Comparison of ENCODE assay signal across 9 mouse cellular contexts in the genomic region with DNA sequence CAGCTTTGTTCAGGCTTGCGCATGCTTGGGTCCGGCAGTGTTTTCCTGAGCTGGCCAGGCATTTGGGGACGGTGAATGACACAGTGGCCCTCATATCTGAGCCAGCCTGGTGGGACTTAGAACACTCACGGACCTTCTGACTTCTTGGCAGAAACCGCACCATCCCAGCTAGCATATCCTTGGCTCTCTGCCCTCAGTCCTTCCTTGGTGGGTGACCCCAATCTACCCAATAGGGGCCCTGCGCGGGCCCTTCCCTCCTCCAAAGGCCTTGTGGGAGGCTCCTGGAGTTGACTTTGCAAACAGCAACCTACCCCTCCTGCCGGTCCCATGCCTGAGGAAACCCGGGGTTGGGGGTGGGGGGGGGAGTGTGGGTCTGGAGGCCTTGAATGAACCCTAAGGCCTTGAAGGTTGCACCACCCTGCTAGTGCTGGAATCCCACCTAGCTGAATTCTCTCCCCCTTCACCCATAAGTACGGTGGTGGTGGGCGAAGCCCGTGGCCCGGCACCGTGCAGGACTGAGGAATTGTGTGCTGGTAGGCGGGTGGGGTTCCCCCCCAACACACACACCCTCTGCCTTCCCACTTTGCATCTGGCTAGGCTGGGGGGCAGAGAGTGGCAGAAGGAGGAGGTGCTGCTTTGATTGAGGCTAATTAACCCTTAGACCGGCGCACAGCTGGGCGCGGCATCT. TPM values are rescaled to one million over a fixed set of nuclear protein-coding genes. Genes with fewer than 3 reads are reported as not detected.
A peak's percentile ranks its signal among the peaks of the same experiment; 100 is the strongest.
DNase-seq lines count a peak whose midpoint lies in the region; ATAC-seq lines count a peak whose summit lies in the region.
"Had no signal": no experiment of that assay in that cellular context is flagged by ENCODE, and none has a peak within 500 bp of the region (broad histone marks: within the 10 kb centered on the region; RNA-seq: fewer than 3 reads in every experiment).

No protein-coding gene starts in this region.

- H3K27me3 ChIP-seq in hindbrain, embryonic 14.5 days (ENCODE audit: control insufficient read depth, insufficient read depth, low read length), result no peaks in the 10 kb centered on the region
- no peaks in the 10 kb centered on the region for H3K27me3 ChIP-seq in midbrain, embryonic 14.5 days (ENCODE audit: control insufficient read depth, insufficient read depth, low read length)

- no peaks in the 10 kb centered on the region for H3K9me3 ChIP-seq in hindbrain, embryonic 14.5 days (ENCODE audit: control insufficient read depth, low read length)
- no peaks in the 10 kb centered on the region for H3K9me3 ChIP-seq in midbrain, embryonic 14.5 days (ENCODE audit: control insufficient read depth, low read length)

- peak overlapping the region; percentile 19; the same call in 1 of the 2 replicates for H3K4me2 ChIP-seq in hindbrain, embryonic 14.5 days (replicated peaks)
- H3K4me2 ChIP-seq in midbrain, embryonic 14.5 days (ENCODE audit: low read length), result peak overlapping the region; percentile 19; the same call in 1 of the 2 replicates

- H3K27ac ChIP-seq in hindbrain, embryonic 14.5 days, result no peak overlapping the region
- H3K27ac ChIP-seq in midbrain, embryonic 14.5 days (replicated peaks; ENCODE audit: low read depth, low read length), result no peak overlapping the region
- H3K27ac ChIP-seq: liver, embryonic 14.5 days had no signal

- ATAC-seq in hindbrain, embryonic 14.5 days (ENCODE audit: low FRiP score), result 0 out of 2 replicates have a peak, but pooled peaks have one; percentile 24
- ATAC-seq in midbrain, embryonic 14.5 days (ENCODE audit: low FRiP score, low TSS enrichment), result peak; percentile 55; the same call in 1 of the 2 replicates
- ATAC-seq in granulocyte monocyte progenitor cell, adult 5-6 weeks (replicated peaks; ENCODE audit: poor library complexity, severe bottlenecking), result no peak

- no peak overlapping the region for H3K9ac ChIP-seq in hindbrain, embryonic 14.5 days
- H3K9ac ChIP-seq in midbrain, embryonic 14.5 days (replicated peaks; ENCODE audit: low read length), result no peak overlapping the region
- H3K9ac ChIP-seq: liver, embryonic 14.5 days had no signal

- peak; percentile 12 for DNase-seq in ES-CJ7 (ENCODE audit: low read depth, low spot score)
- DNase-seq in brain, adult 2 months (ENCODE audit: low read depth, low spot score), result peak; percentile 55
- no peak for DNase-seq in hindbrain, embryonic 14.5 days (ENCODE audit: low spot score)
- no peak for DNase-seq in midbrain, embryonic 14.5 days
- no peak for DNase-seq in B cell, adult 2 months
- no peak for DNase-seq in spleen, adult 12 weeks (ENCODE audit: low spot score)

- H3K36me3 ChIP-seq in hindbrain, embryonic 14.5 days (replicated peaks; ENCODE audit: control insufficient read depth, insufficient read depth), result no peaks in the 10 kb centered on the region
- H3K36me3 ChIP-seq in midbrain, embryonic 14.5 days (ENCODE audit: control insufficient read depth, insufficient read depth, low read length), result no peaks in the 10 kb centered on the region

- 0 out of 2 replicates have a peak, but pooled peaks cover 7% of the 10 kb centered on the region for H3K4me1 ChIP-seq in hindbrain, embryonic 14.5 days (replicated peaks; ENCODE audit: control insufficient read depth, insufficient read depth, low read length)
- H3K4me1 ChIP-seq in midbrain, embryonic 14.5 days (ENCODE audit: control insufficient read depth, insufficient read depth, low read length), result peaks cover 15% of the 10 kb centered on the region; the same call in 1 of the 2 replicates

- no peak overlapping the region for H3K4me3 ChIP-seq in hindbrain, embryonic 14.5 days (replicated peaks; ENCODE audit: low read length)
- no peak overlapping the region for H3K4me3 ChIP-seq in midbrain, embryonic 14.5 days (replicated peaks; ENCODE audit: low read depth, low read length)
- H3K4me3 ChIP-seq: myocyte had no signal

- WGBS in hindbrain, embryonic 14.5 days, result 22% methylated on average over 19 of the region's 19 CpGs
- WGBS in midbrain, embryonic 14.5 days, result 26% methylated on average over 19 of the region's 19 CpGs

RNA-seq across cellular contexts. Expression of a gene that starts 9.6 kb away (rescaled TPM):
- 0.20 TPM in 2 replicates for polyA plus RNA-seq in hindbrain, embryonic 14.5 days (2014; fragmentation: Nextera tagmentation; extraction: Ambion mirVana)
- polyA plus RNA-seq in midbrain, embryonic 14.5 days (2014; fragmentation: Nextera tagmentation; extraction: Ambion mirVana), result 0.11 and 0.16 TPM in 2 replicates
- not detected in 2 replicates for total RNA-seq in granulocyte monocyte progenitor cell, adult 5-6 weeks (2014; fragmentation: Nextera tagmentation)
- total RNA-seq in granulocyte monocyte progenitor cell, adult 5-6 weeks (2017), result not detected in 2 replicates
- polyA plus RNA-seq: myocyte had no signal

RNA-seq across cellular contexts. Expression of a gene that starts 21.2 kb away (rescaled TPM):
- polyA plus RNA-seq in hindbrain, embryonic 14.5 days (2014; fragmentation: Nextera tagmentation; extraction: Ambion mirVana), result 8.1 and 10.1 TPM in 2 replicates
- polyA plus RNA-seq in midbrain, embryonic 14.5 days (2014; fragmentation: Nextera tagmentation; extraction: Ambion mirVana), result 6.0 and 6.8 TPM in 2 replicates
- total RNA-seq in granulocyte monocyte progenitor cell, adult 5-6 weeks (2014; fragmentation: Nextera tagmentation), result 2.0 TPM in 1 of 2 replicates, not detected in the other
- 0.30 and 0.31 TPM in 2 replicates for total RNA-seq in granulocyte monocyte progenitor cell, adult 5-6 weeks (2017)

RNA-seq across cellular contexts. Expression of a gene that starts 46.3 kb away (rescaled TPM):
- polyA plus RNA-seq in hindbrain, embryonic 14.5 days (2014; fragmentation: Nextera tagmentation; extraction: Ambion mirVana), result not detected in 2 replicates
- polyA plus RNA-seq in midbrain, embryonic 14.5 days (2014; fragmentation: Nextera tagmentation; extraction: Ambion mirVana), result not detected in 2 replicates
- total RNA-seq in granulocyte monocyte progenitor cell, adult 5-6 weeks (2014; fragmentation: Nextera tagmentation), result not detected in 2 replicates
- total RNA-seq in granulocyte monocyte progenitor cell, adult 5-6 weeks (2017), result not detected in 2 replicates
- polyA plus RNA-seq: liver, embryonic 14.5 days had no signal

Comparison
In these comparisons a context has a peak if more than half of its experiments do, and no peak if none do; other contexts are left out.
1. DNase-seq: peak in ES-CJ7 (single experiment) and brain, adult 2 months (single experiment); none in hindbrain, embryonic 14.5 days (single experiment), midbrain, embryonic 14.5 days (single experiment), B cell, adult 2 months (0 of 2) and spleen, adult 12 weeks (single experiment).